Mouse (Mus musculus) G1E (cell line): ENCODE data around the gene Zc3h7a. TPM values are rescaled to one million over a fixed set of nuclear protein-coding genes. Genes with fewer than 3 reads are reported as not detected.

Source experiments
- ATAC-seq: 2 replicates; pipeline ENCODE4 v1.8.0; 2016; ENCODE audit warnings: mild to moderate bottlenecking; ENCODE audit not compliant: insufficient number of reproducible peaks, poor library complexity, low FRiP score, severe bottlenecking; ENCODE audit errors: extremely low read depth
- DNase-seq: peaks from one replicate; pipeline ENCODE4 v3.0.0; 2012; ENCODE audit warnings: low spot score
- H3K27me3 ChIP-seq: 2 replicates; pipeline ENCODE4 v1.6.1; 2012; ENCODE audit warnings: mild to moderate bottlenecking, low read length, inconsistent platforms; ENCODE audit not compliant: insufficient read depth
- H3K36me3 ChIP-seq: replicated peaks from 2 replicates; pipeline ENCODE3; 2012; ENCODE audit warnings: mild to moderate bottlenecking, inconsistent platforms
- H3K4me1 ChIP-seq: 2 replicates; pipeline ENCODE4 v1.6.1; 2012; ENCODE audit warnings: low read depth, low read length, inconsistent platforms, mixed read lengths; ENCODE audit not compliant: insufficient read depth
- H3K4me3 ChIP-seq: 2 replicates; pipeline ENCODE4 v1.5.1; 2012; ENCODE audit warnings: low read depth, mild to moderate bottlenecking, inconsistent platforms, low read length, moderate library complexity, mixed read lengths
- H3K9me3 ChIP-seq: replicated peaks from 2 replicates; pipeline ENCODE4 v1.6.1; 2012; ENCODE audit warnings: inconsistent platforms
- CTCF ChIP-seq: IDR thresholded peaks from 2 replicates; pipeline ENCODE4 v1.5.1; 2012; ENCODE audit warnings: low read depth, low read length, inconsistent platforms, mixed read lengths
- GATA1 ChIP-seq: IDR thresholded peaks from 2 replicates; pipeline ENCODE4 v1.6.1; 2012; ENCODE audit warnings: borderline replicate concordance, low read length, inconsistent platforms, mixed read lengths
- GATA2 ChIP-seq: IDR thresholded peaks from 2 replicates; pipeline ENCODE4 v1.6.1; 2012; ENCODE audit warnings: low read depth, low read length, inconsistent platforms, borderline replicate concordance
- POLR2AphosphoS5 ChIP-seq: IDR thresholded peaks from 2 replicates; pipeline ENCODE4 v1.6.1; 2012; ENCODE audit warnings: low read depth, low read length, inconsistent platforms; ENCODE audit not compliant: insufficient replicate concordance
- TAL1 ChIP-seq: conservative IDR thresholded peaks from 2 replicates; pipeline ENCODE4 v1.6.1; 2012; ENCODE audit warnings: low read depth, low read length, inconsistent platforms, mixed read lengths
- polyA plus RNA-seq: library from polyadenylated mRNA; stranded (reverse); fragments of >175 nt; gene quantifications from 2 replicates; pipeline ENCODE4 v1.2.3, GENCODE M21; 2012
- total RNA-seq, 2 experiments: library from RNA; stranded (forward) in 1 of 2; stranded (reverse) in 1 of 2; fragments of 200-1000 nt in 1 of 2; fragments of >200 nt in 1 of 2; fragmentation: Nextera tagmentation in 1 of 2; gene quantifications; 2 replicates each; pipeline ENCODE4 v1.2.3; 2014 to 2017

The Zc3h7a gene
- total and polyA plus RNA-seq, 3 experiments: 12.0 to 270 (median 262) TPM

DNA sequence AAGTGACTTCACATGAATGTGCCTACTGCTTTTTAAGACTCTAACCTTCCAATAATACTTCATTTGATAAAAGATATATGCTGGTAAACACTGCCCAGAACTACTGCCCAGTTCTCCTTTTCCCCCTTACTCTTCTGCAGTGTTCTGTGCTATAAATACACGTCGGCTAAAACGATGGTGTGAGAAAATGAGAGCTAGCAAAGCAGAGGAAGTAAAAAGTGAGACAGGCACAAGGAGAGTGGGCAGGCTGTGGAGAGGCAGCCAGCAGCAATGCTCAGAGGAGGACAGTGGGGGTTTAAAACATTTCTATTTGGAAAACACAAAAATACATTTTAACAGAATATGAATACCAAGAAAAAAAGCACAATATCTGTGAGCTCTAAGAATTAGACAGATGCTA lies 83.7 kb downstream of the Zc3h7a start:
- TF ChIP-seq TAL1: no peak
- Histone ChIP-seq H3K9me3 (no peaks in the 10 kb centered on the region), H3K4me1 (0 out of 2 replicates have a peak, but pooled peaks cover 2% of the 10 kb centered on the region), H3K4me3 (no peak overlapping the region), H3K27me3 (no peaks in the 10 kb centered on the region), H3K36me3 (peaks cover 98% of the 10 kb centered on the region)
- ATAC-seq (no peak), DNase-seq (no peak)

DNA sequence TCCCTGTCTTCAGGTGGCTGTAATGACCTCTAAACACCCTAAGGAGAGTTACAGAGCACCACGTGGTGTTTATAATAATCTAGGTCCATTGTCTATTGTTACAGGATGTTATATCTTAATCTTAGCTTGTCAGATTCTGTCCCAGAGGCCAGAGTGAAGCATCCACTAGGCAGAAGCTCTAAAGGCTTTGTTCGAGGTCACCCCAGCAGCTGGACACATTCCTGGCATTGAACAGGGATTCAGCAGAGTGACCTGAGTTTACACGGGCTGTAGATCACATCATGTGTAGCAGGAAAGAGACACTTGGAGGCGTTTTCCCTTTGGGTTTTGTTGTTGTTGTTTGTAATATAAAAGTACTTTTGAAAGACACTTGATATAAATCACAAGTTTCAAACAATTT lies 84.1 kb downstream of the Zc3h7a start:
- Histone ChIP-seq H3K9me3 (no peaks in the 10 kb centered on the region), H3K36me3 (peaks cover 98% of the 10 kb centered on the region), H3K4me3 (no peak overlapping the region), H3K4me1 (0 out of 2 replicates have a peak, but pooled peaks cover 2% of the 10 kb centered on the region), H3K27me3 (no peaks in the 10 kb centered on the region)
- no peak for TF ChIP-seq GATA1
- TF ChIP-seq POLR2AphosphoS5: no peak
- no peak for TF ChIP-seq GATA2
- no peak for TF ChIP-seq CTCF
- no peak for TF ChIP-seq TAL1
- no peak for DNase-seq
- no peak for ATAC-seq

DNA sequence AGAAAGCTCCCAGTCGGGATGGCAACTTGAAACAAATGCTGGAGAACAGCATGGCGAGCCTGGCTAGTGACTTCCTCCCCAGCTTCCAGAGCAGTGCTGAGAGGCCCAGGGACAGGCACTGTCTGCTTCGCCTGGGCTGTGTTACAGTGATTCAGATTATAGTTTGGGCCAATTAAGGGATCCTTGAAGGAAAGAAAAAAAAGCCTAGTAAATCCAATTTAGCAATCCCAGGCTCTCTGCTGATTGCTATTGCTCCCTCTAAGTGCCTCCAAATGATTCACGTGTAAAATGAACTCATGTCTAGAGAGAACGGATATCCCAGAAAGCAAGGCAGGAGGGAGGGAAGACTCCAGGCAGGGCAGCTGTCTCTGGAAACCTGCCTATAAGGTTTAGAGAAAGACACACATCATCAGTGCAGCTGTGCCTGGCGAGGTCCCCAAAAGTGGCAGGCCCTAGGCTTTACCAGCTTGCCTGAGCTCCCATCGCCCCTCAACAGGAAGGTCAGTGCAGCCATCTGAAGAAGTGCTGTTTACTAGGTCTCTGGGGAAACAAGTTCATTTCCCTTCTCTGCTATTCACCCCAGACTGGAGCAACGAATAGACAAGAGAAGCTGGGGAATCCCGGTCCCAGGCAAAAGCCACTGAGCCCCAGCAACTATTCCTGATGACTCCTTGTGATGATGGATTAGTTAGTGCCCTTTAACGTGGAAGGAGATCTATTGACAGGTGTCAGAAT lies 85.2 kb downstream of the Zc3h7a start:
- no peak overlapping the region for H3K4me3 ChIP-seq
- no peaks in the 10 kb centered on the region for H3K9me3 ChIP-seq
- H3K4me1 ChIP-seq: 0 out of 2 replicates have a peak, but pooled peaks cover 2% of the 10 kb centered on the region
- H3K27me3 ChIP-seq: no peaks in the 10 kb centered on the region
- ATAC-seq (no peak), DNase-seq (no peak)
- TF ChIP-seq CTCF (no peak), GATA2 (no peak), TAL1 (no peak), POLR2AphosphoS5 (no peak), GATA1 (no peak)
- H3K36me3 ChIP-seq: peaks cover 98% of the 10 kb centered on the region

DNA sequence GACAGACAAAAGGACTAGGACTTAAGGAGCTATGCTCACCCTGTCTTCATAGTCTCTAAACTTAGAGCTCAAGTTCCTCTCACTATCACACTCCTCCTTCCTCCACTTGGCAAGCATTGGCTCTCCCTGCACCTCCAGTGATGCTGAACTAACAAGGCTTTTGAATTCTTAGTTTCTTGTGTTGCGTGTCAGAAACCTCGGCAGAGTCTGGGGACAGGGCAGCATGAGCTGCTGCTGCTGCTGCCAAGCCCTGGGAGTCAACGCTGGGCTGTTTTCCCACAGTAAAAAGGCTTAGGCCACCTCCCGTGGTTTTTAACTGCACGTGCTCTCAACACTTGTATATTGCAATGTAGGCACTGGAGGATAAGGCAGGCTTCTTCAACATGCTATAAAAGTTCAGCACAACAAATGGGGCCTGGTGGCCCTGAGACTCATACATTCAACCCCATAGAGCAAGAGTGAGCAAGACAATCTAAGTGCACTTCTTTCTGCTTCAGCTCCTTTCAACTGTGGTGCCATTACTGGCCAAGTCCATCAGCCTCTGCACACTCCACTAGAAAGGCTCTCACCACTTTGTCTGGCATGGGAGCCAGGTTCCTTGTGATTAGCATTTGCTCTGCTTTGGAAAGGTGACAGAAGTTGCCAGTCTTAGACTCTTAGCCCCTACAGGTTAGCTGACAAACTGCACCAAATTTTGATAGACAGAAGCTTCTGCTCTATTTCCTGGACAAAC lies 89.2 kb downstream of the Zc3h7a start:
- Histone ChIP-seq H3K9me3 (no peaks in the 10 kb centered on the region), H3K27me3 (no peaks in the 10 kb centered on the region), H3K4me1 (no peaks in the 10 kb centered on the region), H3K36me3 (peaks cover 96% of the 10 kb centered on the region), H3K4me3 (no peak overlapping the region)
- ATAC-seq (no peak), DNase-seq (no peak)
- no peak for TF ChIP-seq POLR2AphosphoS5
- TF ChIP-seq GATA1: no peak
- TF ChIP-seq GATA2: no peak
- TF ChIP-seq CTCF: no peak
- no peak for TF ChIP-seq TAL1

Other genes starting within 250 kb of the Zc3h7a start
- 4.6 TPM in 1 of 2 replicates, not detected in the other for gene Snn, start 115.4 kb downstream of the Zc3h7a start, total RNA-seq (2014; fragmentation: Nextera tagmentation)
- 0.99 and 1.1 TPM in 2 replicates for gene Snn, start 115.4 kb downstream of the Zc3h7a start, total RNA-seq (2017)
- gene Snn, start 115.4 kb downstream of the Zc3h7a start, polyA plus RNA-seq: 0.10 and 0.12 TPM in 2 replicates
- gene Litaf, start 110.2 kb downstream of the Zc3h7a start, total RNA-seq (2014; fragmentation: Nextera tagmentation): not detected in 2 replicates
- 0.17 and 0.87 TPM in 2 replicates for gene Litaf, start 110.2 kb downstream of the Zc3h7a start, total RNA-seq (2017)
- gene Litaf, start 110.2 kb downstream of the Zc3h7a start, polyA plus RNA-seq: 0.13 and 0.22 TPM in 2 replicates
- 29.9 and 43.3 TPM in 2 replicates for gene Txndc11, start 41.7 kb downstream of the Zc3h7a start, total RNA-seq (2014; fragmentation: Nextera tagmentation)
- 23.7 and 27.0 TPM in 2 replicates for gene Txndc11, start 41.7 kb downstream of the Zc3h7a start, total RNA-seq (2017)
- gene Txndc11, start 41.7 kb downstream of the Zc3h7a start, polyA plus RNA-seq: 19.2 and 23.1 TPM in 2 replicates
- 229 and 276 TPM in 2 replicates for gene Rsl1d1, start 26.9 kb upstream of the Zc3h7a start, total RNA-seq (2014; fragmentation: Nextera tagmentation)
- gene Rsl1d1, start 26.9 kb upstream of the Zc3h7a start, total RNA-seq (2017): 224 and 269 TPM in 2 replicates
- 30.1 and 44.2 TPM in 2 replicates for gene Rsl1d1, start 26.9 kb upstream of the Zc3h7a start, polyA plus RNA-seq
- 562 and 636 TPM in 2 replicates for gene Gspt1, start 77.9 kb upstream of the Zc3h7a start, total RNA-seq (2014; fragmentation: Nextera tagmentation)
- gene Gspt1, start 77.9 kb upstream of the Zc3h7a start, total RNA-seq (2017): 115 and 135 TPM in 2 replicates
- gene Gspt1, start 77.9 kb upstream of the Zc3h7a start, polyA plus RNA-seq: 196 and 274 TPM in 2 replicates
- not detected in 2 replicates for gene Tnfrsf17, start 137.4 kb upstream of the Zc3h7a start, total RNA-seq (2014; fragmentation: Nextera tagmentation)
- gene Tnfrsf17, start 137.4 kb upstream of the Zc3h7a start, total RNA-seq (2017): not detected in 2 replicates
- not detected in 2 replicates for gene Tnfrsf17, start 137.4 kb upstream of the Zc3h7a start, polyA plus RNA-seq
- gene Snx29, start 146.5 kb upstream of the Zc3h7a start, total RNA-seq (2014; fragmentation: Nextera tagmentation): 7.8 and 9.1 TPM in 2 replicates
- gene Snx29, start 146.5 kb upstream of the Zc3h7a start, total RNA-seq (2017): 14.0 and 18.0 TPM in 2 replicates
- gene Snx29, start 146.5 kb upstream of the Zc3h7a start, polyA plus RNA-seq: 3.9 and 4.4 TPM in 2 replicates